Mouse (Mus musculus) retina, embryonic 14.5 days (tissue): ENCODE results near the gene Vps53.

Source experiments
- DNase-seq: peaks from one replicate; pipeline ENCODE4 v3.0.0-alpha.2; 2015; ENCODE audit warnings: low spot score

Vps53 gene

DNA sequence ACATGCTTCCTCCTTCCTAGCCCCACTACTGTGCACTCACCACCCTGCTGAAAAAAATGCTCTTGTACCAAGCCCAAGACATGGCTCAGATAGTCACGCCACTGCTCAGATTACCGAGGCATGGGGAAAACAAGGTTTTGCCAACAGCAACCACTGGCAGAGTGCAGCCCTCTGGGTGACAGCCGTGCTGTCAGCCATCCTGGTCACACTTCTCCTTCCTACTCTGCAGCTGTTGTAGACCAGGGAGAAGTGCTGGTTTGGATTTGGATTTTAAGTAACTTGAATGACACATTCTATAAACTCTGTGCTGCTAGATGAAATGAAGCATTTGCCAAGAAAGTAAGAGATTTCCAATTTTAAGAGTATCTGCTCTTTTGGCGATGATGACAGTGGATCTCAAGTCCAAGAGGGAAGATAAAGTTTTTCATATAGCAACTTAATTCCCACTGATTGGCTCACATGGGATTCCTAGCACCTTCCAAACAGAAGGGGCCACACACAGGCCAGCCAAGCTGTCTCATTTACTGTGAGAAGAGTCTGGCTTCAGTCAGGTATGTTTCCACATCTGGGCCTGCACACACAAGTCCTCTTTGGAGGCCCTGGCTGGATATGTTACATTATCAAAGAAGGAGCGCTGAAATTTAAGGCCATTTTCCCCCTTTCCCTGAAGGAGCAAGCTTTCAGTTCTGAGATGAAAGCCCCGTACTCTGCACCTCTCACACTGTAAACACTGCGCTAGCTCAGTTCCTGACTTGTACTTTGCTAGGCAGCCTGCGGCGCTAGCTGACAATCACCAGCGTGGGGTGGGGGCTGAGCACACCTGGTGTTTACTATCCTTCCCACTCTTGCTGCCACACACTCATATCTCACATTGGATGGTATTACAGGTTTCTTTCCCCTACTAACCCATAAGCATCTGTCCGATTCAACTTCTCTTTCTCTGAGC is 72.6 kb downstream of the Vps53 start:
- no peak for DNase-seq

DNA sequence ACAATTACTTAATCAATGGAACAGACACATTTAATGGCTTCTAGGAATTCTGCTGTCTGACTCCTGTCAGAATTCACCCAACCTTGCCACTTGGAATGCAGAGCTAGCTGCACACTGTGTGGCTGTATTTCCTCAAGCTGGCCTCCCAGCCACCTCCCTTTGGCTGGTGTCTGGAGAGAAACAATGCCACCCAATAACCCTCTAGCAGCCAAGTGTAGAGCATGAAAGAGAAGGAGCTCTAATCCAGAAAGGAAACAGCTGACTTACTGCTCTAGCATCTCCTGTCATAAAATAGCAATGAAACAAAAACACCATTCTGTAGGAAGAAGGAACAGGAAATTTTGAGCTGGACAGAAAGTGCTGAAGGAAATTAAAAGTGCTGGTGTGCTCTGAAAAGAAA is 78.3 kb downstream of the Vps53 start:
- no peak for DNase-seq

GRCm38 (mm10) chr11:76099193-76099975 is 80.1 kb downstream of the Vps53 start:
- DNase-seq, result no peak

- DNase-seq, result no peak
Observed at GRCm38 (mm10) chr11:76093610-76094009, 85.8 kb downstream of the Vps53 start.

DNA sequence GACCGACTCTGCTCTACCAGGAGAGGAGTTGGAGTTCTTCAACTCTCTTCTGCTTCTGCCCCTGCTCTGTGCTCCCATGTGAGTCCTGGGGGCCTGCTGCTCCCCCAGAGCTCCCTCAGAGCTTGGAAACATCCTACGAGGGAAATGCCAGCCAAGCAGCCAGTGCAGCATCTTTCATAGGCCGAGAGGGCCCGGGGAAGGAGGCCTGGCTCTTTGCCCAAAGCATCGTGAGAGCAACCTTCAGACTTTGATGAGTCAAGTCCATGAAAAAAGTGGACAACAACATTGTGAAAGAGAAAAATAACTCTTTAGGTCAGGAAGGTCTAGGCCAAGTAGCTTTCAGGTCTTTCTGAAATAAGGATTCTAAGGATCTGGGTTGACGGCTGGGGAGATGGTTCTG is 89.7 kb downstream of the Vps53 start:
- DNase-seq, result no peak

DNA sequence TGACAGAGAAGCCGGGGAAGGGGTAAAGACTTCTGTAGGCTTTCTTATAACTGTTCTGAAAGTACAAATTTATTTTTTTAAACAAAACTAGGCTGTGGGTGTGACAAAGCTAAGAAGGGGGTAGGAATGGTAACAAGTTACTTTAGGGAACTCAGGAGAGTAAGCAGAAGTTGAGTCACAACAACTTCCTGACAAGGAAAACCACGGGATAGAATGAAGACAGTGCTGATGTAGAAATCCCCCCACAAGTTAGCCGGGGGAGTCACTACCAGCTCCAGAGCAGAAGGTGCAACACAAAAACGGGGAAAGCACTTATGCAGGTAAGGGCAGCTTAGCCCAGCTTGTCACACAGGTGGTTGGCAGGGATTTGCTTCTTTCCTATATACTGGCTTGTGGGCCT is 90.9 kb downstream of the Vps53 start:
- no peak for DNase-seq

GRCm38 (mm10) chr11:76085898-76086591 is 93.4 kb downstream of the Vps53 start:
- DNase-seq, result peak; percentile 62

DNA sequence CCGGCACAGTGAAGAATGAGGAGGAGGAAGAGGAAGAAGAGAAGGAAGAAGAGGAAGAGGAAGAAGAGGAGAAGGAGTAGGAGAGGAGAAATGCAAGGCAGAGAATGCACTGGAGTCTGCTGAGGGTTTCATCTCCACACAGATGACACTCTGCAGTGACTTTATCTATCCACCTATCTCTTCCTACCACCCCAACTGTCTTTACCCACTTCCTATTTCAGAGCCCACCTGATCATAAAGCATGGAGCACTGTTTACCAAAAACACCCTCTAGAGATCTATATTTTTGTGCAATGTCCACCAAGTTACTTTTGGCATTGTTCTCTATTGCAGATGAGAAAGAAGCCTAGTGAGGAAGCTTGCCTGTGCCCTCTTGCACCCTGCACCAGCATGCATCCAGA is 94.5 kb downstream of the Vps53 start:
- no peak for DNase-seq

DNA sequence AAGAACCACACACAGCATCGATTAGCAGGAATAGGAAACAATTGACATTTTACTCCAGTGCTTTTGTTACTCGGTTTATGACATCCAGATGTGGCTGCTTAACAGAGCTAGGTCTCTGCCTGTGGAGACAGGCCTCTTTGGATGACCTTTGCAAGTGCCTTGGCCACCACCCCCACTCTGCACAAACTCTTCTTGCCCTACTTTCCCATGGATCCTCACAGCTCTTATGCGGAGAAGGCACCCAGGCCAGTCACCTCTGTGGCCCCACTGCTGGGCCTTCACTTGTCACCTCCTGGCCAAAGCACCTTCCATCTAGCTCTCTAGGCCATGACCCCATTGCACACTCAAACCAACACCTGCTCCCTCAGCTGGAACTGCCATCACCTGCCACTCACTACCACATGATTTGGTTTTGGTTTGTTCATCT is 95.5 kb downstream of the Vps53 start:
- no peak for DNase-seq

DNA sequence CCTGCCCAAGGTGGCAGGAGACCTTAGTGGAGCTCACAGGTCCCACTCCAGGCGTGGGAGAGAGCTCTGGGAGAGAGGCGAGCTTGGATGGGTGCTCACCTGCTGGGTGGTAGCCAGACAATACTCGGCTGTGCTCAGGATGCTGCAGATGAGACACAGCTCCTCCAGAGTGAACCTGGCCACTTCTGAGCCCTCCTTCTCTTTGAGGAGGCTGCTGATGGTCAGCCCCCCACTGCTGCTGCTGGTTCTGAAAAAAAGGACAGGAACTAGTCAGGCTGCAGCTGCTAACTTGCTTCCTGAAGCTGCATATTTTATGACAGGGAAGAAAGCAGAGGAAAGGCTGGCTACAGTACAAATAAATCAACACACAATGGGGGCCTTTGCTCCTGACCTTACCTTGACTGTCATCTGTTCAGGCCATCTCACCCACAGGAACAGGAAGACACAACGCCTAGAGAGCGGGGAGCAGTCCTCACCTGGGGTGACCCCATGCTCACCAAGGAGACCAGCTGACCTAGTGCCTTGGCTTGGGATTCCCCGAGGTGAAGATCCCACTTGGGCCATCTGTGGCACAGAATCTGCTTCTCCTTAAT is 98.3 kb downstream of the Vps53 start:
- no peak for DNase-seq

- DNase-seq, result no peak
Observed at GRCm38 (mm10) chr11:76080293-76080692, 99.2 kb downstream of the Vps53 start.

- DNase-seq, result no peak
Observed at GRCm38 (mm10) chr11:76077341-76077740, 102.1 kb downstream of the Vps53 start.

- DNase-seq, result no peak
Observed at GRCm38 (mm10) chr11:76074296-76075093, 105.0 kb downstream of the Vps53 start.

DNA sequence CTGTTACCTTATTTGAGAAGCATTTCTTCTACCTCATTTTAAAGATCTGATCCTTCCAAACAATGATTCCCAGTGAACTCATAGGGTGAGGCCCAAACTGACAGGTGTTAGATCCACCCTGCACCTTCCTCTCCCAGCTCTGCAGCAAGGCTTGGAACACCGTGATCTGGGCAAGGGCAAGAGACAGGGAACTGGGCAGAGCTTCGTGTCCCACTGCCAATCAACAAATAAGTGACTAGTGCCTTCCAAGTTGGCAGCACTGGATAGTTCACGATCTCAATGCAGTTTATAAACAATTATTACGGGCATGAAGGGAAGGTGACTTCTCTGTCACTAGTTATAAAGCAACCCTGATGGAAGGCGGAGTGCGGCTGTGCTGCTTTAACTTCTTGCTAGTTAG is 109.6 kb downstream of the Vps53 start:
- no peak for DNase-seq

DNA sequence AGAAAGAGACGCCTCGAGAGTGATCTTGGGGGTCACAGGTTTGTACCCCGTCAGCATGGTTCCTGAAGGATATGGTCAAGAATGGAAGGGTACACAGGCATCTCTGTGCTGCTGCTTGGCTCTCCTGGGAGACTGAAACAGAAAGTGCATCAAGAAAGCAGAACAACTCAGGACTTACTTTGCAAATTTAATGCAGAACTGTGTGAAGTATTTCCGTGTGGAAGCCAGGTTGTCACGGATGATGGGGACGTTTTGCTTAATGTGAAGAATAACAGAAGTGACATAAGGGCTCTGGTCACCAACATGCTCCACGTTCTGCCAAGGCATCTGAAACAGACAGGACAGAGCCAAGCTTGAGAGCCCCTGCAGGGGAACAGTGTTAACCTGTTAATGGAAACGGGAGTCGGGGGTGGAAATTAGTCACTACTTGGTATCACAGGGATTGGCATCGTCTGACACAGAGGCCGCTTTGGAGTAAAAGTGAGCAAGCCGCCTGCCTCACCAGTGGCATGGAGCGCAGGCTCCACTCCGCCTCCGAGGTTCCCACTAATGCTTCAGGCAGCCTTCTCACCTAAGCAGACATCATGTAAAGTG is 112.8 kb downstream of the Vps53 start:
- no peak for DNase-seq

- no peak for DNase-seq
Observed at GRCm38 (mm10) chr11:76065521-76066095, 113.8 kb downstream of the Vps53 start.

GRCm38 (mm10) chr11:76064411-76064810 is 115.0 kb downstream of the Vps53 start:
- no peak for DNase-seq

DNA sequence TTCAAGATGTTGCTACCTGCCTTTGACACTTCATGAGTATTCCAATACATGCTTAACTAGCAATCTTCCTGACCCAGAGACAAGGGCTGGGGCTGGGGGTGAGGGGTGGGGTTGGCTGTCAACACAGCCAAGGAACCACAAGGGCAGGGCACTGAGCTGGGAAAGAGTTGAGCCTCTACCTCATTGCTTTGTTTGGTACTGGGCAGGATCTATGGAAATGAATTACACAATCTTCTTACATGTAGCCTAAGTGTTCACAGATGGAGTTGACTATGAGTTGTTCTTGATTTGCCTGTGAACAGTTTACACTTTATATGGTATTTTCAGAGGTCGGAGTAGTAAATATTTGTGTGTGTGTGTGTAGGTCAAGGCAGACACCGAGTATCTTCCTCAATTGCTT is 118.5 kb downstream of the Vps53 start:
- DNase-seq, result no peak

- DNase-seq, result no peak
Observed at GRCm38 (mm10) chr11:76059971-76060370, 119.5 kb downstream of the Vps53 start.

GRCm38 (mm10) chr11:76056487-76056886 is 123.0 kb downstream of the Vps53 start:
- peak; percentile 23 for DNase-seq
